In genomic region chr15:92417120-92417519, GRCm38 (mm10) we compare ENCODE assay signal across 18 mouse cellular contexts. TPM values are rescaled to one million over a fixed set of nuclear protein-coding genes. Genes with fewer than 3 reads are reported as not detected.
"Had no signal": no experiment of that assay in that cellular context is flagged by ENCODE, and none has a peak within 500 bp of the region (broad histone marks: within the 10 kb centered on the region; RNA-seq: fewer than 3 reads in every experiment).

No protein-coding gene starts in this region.

- H3K27me3 ChIP-seq: liver, embryonic 15.5 days; neural tube, embryonic 15.5 days had no signal

- H3K27ac ChIP-seq: layer of hippocampus, adult 2 months; left cerebral cortex, adult 2 months; limb, embryonic 12.5 days; liver, embryonic 15.5 days; midbrain, embryonic 10.5 days; neural tube, embryonic 15.5 days had no signal

- H3K4me3 ChIP-seq: layer of hippocampus, adult 2 months; left cerebral cortex, adult 2 months; limb, embryonic 12.5 days; liver, embryonic 15.5 days; midbrain, embryonic 10.5 days; myocyte; neural tube, embryonic 15.5 days had no signal

- H3K9ac ChIP-seq: limb, embryonic 12.5 days; liver, embryonic 15.5 days; neural tube, embryonic 15.5 days had no signal

- DNase-seq: kidney, postnatal 10 days; kidney, postnatal 4 days; lung, adult 2 months; lung, postnatal 4 days; midbrain, embryonic 14.5 days; right cerebral cortex, adult 18-20 months; right cerebral cortex, postnatal 25 days; thymus, postnatal 4 days had no signal

- H3K4me2 ChIP-seq: limb, embryonic 12.5 days; liver, embryonic 11.5 days; liver, embryonic 15.5 days; neural tube, embryonic 15.5 days had no signal

- H3K36me3 ChIP-seq: limb, embryonic 12.5 days; liver, embryonic 15.5 days; midbrain, embryonic 10.5 days; neural tube, embryonic 15.5 days had no signal

- ATAC-seq: lung, postnatal 0 days had no signal

- H3K4me1 ChIP-seq: liver, embryonic 15.5 days; neural tube, embryonic 15.5 days had no signal

- H3K9me3 ChIP-seq: limb, embryonic 12.5 days; liver, embryonic 15.5 days; midbrain, embryonic 10.5 days; neural tube, embryonic 15.5 days had no signal

RNA-seq across cellular contexts. Expression of gene Pdzrn4, which starts 20.4 kb away (rescaled TPM):
- total RNA-seq: megakaryocyte, adult 5-6 weeks had no signal
